Mouse (Mus musculus) c-Kit-positive CD71-positive TER-119-positive erythroid progenitor cells, embryonic 14.5 days (primary cell): ENCODE results near the gene Anks1b.

Experiments used
- DNase-seq: peaks from one replicate; pipeline ENCODE4 v3.0.0-alpha.2; 2013; ENCODE audit warnings: low spot score

Gene Anks1b

DNA sequence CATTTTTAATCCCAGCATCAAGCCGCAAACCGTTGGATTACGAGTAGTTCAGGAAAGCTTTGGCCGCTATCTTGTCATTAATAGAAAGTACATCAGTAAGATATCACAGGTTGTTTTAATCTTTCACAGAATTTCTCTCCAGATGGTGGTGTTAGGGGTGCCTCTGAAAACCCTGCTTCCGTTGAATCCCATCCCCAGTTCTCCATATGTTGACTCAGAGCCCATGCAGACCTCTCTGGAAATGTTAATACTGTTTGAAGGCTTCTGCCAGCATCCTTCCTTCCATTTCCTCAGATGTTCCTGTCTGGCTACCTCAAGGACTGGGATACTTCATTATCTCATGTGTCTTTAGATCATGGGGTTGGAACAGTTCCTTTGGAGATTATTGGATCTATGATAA is 940.0 kb downstream of the Anks1b start:
- no peak for DNase-seq

DNA sequence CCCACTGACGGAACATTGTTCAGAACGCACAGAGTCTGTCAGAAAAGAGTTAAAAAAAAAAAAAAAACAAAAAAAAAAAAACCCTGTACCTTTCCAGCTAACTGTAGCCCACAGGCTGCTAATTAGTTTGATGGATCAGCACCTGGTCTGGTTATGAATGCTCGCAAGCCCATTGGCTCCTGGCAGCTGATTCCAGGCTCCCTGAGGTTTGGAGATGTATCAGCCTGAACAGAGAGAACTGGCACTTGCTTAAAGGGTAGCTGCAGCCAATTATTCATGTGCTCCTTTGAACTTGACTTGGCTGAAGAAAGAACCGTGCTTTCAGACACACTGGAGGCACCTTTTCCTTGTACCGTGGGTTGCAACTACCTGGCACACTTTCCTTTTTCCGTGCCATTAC is 941.1 kb downstream of the Anks1b start:
- DNase-seq: no peak

DNA sequence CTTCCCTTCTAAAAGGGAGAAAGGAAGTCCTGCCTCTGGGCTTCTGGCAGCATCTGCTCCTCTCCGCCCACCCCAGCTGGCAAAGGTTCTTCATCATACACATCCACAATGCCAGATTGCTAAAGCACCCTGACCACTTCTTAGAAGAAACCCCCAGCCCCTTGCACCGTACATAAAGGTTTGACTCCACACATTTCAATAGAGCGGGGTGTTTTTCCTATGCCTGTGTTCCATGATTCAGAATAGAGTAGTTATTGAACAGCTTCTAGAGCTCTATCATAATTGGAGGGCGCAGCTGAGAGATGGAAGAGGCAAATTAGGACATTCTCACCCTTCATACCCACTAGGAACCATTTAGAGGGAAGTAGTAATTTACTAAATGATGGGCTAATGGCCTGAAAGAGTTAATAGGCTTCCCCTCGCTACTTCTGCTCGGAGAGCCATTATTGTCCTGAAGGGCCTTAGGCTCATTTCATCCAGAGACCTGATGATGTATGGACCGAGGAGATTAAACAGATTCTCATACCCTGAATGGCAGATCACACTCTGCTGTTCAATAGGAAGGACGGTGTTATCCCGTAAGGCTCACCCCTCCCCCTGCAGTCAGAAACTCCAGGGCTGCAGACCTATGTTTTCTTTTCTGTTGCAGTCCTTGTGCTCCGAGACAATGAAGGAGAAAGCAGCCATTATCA is 945.1 kb downstream of the Anks1b start:
- DNase-seq: no peak

DNA sequence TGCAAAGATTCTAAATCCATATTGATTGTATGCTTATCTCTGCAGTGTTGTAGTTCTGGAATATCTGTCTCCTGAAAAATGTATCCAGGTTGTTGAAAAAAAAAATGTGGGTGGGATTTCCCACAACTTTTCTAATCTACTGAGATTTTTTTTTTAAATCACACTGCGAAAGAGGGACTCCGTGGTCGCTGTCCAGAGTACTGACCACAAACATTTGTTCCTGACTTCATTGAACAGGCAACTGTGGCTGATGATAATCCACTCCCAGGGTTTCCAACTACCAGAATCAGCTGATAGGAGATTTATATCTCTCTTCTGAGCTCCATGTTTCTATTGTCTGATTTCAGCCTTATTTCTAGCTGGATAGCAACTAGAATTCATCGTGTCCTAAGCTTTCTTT is 950.1 kb downstream of the Anks1b start:
- no peak for DNase-seq

DNA sequence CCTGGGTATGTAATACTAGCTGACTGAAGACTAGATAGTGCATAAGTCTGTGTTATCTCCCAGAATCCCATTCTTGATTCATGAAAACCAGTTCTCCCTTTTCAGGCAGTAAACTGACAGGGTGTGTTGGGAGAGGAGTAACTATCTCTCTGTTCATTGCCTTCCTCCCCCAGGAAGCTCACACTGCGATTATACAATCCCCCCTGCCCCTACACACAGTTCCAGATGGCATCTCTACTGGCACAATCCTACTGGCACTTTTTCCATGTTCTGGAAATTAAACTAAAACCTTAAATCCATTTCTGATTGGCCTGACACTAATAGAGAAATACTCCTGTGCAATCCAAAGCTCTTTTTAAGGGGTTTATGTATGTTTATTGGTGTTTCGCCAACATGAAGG is 951.4 kb downstream of the Anks1b start:
- DNase-seq: no peak

DNA sequence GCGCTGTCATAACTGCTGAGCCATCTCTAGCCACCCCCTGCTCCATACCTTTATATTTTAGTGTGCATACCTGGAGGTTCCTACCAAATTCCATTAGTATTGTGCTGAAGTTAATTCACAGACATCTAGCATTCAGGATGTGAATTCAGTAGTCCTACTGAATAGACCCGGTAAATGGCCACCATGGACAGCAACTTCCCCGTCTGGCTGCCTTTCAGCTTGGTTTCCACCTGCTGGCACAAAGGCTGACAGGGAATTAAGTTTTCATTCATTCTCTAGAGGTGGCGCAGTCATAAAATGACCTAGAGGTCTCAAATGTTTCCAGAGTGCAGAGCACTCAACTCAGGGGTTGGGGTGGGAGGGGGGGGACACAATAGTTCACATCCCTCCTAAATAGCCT is 953.6 kb downstream of the Anks1b start:
- no peak for DNase-seq

DNA sequence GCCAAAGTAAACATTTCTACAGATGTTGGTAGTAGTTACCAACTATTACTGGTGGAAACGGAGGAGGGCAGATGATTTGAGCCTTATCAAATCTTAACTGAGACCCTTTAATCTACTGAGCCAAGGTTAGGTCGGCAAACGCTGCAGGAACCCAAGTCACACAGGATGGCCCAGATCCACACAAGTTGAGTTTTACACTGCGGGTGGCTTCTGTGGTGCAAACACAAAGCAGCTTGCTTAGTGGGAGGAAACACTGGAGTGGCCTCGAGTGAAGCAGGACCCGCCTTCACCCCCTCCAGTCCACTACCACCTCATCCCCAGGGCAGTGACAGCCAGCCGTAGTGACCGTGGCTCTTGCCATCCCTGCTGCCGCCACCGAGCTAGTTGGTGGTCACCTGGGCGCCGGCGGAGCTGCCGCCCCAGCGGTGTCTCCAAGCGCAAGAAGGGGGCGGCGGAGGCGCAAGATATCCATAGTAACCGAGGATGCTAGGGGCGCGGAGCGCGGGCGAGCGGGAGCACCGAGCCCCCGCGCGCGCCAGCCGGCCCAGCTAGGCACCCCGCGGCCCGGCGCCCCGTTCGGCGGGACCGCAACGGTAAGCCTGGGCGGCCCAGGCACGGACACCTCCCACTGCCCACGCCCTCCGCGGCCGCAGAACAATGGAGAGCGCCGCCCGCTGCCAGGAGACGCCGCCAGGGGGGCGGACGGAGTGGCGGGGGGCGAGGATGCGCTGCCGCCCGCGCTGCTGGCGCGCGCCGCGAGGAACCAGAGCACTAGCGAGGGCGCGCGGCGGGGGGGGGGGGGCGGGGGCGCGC is 955.5 kb downstream of the Anks1b start:
- no peak for DNase-seq

DNA sequence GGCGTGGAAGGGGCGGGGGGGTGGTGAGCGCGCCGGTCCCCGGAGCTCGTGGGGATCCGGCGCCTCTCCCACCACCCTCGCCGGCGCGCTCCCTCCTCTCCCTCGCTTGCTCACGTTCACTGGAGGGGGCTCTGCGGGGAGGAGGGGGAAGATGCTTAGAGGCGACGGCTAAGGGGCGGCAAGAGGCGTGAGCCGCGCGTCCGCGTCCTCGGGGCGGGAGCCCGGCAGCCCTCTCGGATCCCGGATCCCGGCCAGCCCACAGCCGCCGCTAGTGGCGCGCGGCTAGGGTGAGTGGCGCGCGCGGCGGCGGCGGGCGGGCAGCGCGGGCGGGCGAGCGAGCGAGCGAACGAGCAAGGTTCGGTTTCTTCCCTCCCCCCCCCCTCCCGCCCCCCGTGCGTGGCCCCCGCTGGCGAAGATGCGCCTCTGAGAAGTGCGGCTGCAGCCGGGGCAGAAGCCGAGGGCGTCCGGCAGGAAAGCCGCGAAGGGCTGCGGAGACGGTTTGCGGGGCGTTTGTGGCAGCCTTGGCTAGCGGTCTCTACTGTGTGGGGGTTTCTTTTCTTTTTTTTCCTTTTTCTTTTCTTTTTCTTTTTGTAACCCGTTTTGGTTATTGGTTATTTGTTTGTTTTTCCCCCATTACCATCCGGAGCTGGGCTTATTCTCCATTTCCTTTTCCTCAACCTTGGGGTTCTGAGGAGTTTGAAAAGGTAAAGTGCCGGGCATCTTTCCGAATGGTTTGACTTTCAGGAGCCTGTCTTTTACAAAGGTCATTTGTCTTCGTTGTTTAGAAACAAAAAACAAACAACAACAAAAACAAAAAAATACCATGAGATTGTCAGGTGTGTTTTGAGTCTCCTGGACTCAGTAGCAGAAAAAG is 956.3 kb downstream of the Anks1b start:
- no peak for DNase-seq

DNA sequence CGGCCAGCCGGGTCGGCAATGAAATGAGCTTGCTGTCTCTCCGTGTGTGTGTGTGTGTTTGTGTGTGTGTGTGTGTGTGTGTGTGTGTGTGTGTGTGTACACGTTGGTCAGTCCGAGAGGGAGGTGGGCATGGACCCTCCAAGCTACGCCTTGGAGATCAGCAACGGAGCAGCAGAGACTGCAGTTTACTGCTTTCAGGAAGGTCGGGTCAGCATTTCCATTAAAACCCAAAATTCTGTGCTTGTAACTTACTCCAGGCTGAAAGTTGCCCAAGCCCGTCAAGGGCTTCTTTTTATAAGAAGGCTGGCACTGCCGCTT is 956.9 kb downstream of the Anks1b start:
- no peak for DNase-seq

DNA sequence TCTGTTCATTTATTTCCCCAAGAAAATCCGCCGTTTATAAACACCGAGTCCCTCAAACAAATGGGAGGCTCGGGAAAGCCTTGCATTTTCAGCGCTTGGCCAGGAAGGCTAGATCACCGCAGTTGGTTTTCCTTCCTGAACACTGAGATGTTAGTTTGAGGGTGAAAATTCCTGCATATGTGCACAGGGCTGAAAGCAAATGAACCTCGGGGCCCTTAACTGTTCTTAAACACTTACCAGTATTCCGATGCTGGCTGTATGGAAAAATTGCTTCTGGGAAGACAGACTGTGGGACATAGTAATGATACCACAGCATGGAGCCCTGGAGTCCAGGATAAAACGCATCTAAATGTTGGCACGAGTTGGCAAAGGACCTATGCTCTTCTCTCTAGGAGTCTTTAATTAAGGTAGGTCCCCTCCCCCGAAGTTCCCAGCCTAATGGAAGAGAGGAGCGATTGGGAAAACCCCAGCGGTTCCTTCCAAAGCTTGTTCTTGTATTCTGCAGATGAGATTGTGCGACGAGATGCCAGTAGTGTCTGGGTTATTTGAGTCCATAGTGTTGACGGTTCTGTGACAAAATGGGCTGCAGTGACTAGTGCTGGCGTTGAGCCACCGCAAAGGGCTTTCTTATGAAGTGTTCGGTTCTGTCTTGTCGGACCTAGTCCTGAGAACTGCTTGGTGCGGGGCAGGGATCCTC is 957.4 kb downstream of the Anks1b start:
- DNase-seq: no peak

DNA sequence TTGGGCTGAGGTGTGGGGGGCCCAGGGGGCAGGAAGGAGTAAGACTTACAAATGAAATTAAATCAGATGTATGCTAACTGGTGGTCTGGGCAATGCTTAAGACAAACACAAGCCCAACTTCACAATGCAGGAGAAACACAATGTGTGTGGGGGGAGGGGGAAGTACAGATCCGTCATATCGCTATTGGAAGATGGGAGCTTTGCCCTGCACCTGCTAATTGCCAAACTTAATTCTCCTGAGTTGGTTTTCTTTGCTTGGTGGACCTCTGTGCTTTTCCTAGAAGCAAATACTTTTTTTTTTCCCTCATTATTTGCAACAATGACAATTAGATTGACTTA is 957.9 kb downstream of the Anks1b start:
- DNase-seq: no peak

DNA sequence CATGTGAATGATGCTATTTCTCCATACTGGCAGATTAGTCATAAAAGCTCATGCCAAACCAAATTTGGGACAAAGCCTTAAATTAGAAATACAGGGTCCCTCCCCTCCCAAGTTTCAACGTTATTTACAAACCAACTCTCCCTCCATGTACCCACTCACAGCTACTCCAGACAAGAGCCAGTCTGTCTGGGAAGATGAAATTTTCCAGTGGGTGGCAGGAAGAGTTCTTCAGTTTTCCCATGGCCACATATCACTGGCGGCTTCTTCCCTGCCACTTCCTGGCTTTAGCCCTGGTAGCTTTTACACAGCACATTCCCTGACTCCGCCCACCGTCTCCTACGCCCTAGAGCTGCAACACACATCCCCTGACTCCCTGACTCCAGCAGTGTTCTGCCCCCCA is 961.0 kb downstream of the Anks1b start:
- no peak for DNase-seq

DNA sequence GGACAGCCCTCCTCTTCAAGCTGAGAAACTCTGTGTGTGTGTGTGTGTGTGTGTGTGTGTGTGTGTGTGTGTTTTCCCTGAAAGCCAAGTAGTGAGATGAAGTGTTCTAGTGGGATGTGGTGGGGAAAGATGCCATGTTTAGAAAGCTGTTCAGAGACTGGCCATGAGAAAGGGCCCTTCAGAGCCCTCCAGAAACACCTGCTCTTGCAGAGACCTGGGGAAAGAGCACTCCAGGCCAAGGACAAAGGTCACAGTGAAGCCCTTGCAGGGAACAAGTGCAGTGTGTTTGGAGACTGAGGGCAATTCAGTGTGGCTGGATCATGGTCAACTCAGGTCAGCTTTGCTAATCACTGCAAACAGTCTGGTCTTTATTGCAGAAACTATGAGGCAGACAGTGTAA is 961.9 kb downstream of the Anks1b start:
- no peak for DNase-seq

DNA sequence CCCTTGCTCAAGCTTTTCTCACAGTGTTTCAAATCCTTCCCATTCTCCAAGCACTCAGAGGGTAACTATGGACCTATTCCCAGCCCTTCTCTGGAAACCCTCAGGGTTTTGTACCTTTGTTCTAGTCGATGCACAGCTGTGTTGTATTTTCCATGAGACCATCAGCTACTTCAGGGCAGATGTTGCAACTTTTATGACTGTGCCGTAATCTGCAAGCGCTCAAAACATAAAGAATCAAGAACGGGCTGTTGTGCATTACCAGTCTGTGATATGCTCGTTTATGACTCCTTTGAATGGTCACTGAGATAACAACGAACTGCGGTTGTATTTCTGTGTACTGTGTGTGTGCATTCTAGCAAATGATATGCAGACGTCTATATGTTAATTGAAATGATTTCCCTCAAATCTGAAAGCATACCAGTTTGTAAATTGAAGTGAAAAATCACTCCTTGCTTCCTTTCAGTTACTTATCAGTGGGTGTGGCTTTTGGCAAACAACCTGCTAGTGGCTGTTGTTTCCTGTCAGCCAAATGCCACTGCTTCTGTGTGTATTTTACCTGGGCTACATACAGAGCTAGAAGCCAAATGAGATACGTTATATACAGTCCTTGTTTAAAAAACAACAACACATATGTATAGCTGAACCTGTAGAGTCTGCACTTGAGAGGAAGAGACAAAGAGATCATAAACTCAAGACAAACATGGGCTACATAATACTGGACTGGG is 966.5 kb downstream of the Anks1b start:
- DNase-seq: no peak

DNA sequence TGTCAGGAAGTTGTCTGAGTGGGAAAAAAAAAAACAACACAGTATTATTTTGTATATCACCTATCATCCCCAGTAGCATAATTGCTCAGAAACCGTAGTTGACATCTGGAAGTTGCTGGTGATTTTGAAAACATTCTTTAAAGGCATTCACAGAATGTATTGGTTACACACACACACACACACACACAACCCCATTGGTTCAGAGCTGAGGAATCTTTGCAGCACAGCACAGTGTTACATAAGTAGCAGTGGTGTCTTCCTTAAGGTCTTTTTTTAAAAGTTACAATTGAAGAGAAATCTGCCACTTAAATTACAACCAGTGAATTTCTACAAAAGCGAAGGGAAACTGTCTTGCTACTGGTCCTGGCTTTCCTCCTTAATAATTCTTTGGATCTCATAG is 969.1 kb downstream of the Anks1b start:
- no peak for DNase-seq

DNA sequence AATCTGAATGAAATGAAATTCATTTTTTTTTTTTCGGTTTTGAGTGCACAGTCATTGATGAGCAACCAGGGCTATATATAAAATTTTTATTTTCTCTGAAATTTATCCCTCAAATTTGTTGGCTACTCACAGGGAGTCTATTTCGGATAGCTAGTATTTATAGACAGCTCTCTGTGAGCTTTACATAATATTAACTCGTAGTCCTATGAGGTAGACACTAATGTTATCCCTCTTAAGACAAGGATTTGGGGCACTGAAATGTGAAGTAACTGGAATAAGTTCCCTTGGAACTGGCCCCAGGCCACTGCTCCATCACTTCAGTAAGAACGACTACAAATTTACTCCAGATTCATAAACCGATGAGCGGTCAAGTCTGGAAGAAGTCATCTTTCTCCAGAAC is 977.8 kb downstream of the Anks1b start:
- DNase-seq: no peak

DNA sequence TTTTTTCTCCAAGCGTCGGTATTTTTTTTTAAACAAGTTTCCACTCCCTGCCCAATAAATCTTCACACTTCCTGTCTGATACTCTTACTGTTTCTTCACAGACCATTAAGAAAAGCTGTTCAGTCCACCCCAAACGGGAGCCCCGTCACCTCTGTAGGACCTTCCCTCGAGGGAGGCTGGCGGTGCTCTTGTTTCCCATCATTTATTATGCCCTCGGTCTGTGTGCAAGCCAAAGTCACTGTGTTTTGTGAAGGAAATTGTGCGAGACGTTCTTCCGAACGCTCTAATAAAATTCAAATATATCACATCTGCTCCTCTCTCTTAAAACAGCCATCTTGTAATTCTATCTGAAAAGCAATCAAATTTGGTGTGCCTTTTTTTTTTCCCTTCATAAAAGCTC is 978.7 kb downstream of the Anks1b start:
- no peak for DNase-seq

DNA sequence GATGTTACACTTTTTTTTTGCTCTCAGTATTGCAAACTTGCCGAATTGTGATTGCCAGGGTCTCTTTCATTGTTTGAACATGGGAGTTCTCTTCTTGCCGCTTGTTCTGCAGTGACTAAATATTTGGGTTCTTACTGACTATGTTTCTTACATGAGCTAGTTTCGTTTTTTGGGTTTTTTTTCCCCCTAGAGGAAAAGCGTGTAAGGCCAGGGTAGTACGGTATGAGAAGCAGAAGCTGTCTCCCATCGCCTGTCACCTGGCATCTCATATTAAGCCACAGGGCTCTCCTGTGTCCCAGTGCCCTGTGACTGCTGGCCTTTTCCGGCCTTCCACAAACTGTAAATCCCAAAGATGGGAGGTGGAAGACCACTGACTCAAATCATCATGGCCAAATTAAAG is 979.1 kb downstream of the Anks1b start:
- no peak for DNase-seq

DNA sequence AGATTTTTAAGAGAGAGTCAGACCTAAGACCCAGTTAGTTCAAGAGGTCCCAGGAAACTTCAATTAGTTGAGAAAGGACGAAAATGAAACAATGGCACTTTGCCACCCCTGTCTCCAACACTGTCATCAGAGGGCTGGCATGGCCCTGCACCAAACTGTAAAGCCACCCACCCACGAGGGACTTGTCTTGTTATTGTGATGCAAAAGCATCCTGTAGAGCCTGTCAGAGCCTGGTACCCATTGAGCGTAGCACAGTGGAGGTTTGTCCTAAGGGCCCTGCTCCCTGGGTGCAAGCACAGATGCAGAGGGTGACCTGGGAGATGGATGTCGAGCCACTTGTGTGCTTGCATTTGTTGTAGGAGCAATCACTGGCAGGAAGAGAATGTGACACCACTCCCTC is 983.4 kb downstream of the Anks1b start:
- DNase-seq: no peak

DNA sequence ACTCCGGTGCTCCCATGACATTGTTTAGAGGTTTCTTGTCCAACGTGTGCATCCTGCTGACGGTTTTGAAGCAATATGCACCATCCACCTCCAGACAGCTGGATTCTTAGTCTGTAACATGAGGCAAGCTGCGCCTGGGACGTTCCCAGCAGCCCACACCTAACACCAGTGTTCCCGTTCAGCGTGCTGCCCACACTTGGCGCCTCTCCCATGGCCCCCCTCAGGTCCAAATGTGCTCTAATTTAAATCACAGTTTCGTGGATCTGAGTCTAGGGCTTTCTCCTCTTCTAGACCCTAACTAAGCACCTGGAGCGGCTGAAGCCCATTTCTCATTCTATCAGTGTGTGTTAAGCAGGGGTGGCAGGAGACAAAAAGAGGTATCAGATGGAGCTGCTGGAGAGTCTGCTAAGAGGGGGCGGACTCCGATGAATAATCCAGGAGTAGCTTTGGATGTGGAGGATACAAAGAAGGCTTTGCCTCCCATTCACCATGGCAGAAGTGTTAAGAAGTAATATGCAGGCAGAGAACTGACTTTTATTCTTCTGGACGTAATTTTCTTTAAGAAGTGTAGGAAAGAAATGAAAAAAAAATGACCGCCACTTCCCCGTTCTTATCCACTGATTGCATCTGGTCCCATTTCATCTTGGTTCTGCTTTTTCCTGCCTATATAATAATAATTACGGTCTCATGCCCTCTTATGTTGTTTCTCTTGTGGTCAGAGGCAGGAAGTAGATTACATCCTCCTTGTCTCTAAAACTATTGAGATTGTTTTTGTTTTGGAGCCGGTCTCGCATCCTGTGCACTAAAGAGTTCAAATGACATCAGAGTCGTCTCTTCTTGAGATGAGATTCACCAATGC is 986.6 kb downstream of the Anks1b start:
- DNase-seq: no peak
